Mouse (Mus musculus): ENCODE measurements around the gene Gm9611. TPM values are rescaled to one million over a fixed set of nuclear protein-coding genes. Genes with fewer than 3 reads are reported as not detected.

Gm9611 gene
- not detected in 2 replicates for polyA plus RNA-seq (2012; rRNA removed)

GRCm38 (mm10) chr14:42297258-42297657 is at the start of gene Gm9611:
Gene Gm9611, minus strand, starts transcription at chr14:42297358.

GRCm38 (mm10) chr14:42309910-42310309 is 12.8 kb upstream of the Gm9611 start, which contains the start of gene Gm7995:
Gene Gm7995, plus strand, starts transcription at chr14:42310210.

GRCm38 (mm10) chr14:42259948-42260347 is 37.2 kb downstream of the Gm9611 start, which contains the start of gene Gm17026:
Gene Gm17026, minus strand, starts transcription at chr14:42260048.

Other genes starting within 250 kb of the Gm9611 start
- not detected in 2 replicates for gene Gm7951, start 180.0 kb downstream of the Gm9611 start, polyA plus RNA-seq (2012; rRNA removed)
- not detected in 2 replicates for gene Gm17027, start 134.7 kb downstream of the Gm9611 start, polyA plus RNA-seq (2012; rRNA removed)
- not detected in 2 replicates for gene Gm3573, start 106.6 kb downstream of the Gm9611 start, polyA plus RNA-seq (2012; rRNA removed)
- not detected in 2 replicates for gene Gm17026, start 37.3 kb downstream of the Gm9611 start, polyA plus RNA-seq (2012; rRNA removed)
- not detected in 2 replicates for gene Gm7995, start 12.9 kb upstream of the Gm9611 start, polyA plus RNA-seq (2012; rRNA removed)
- not detected in 2 replicates for gene Gm8005, start 142.3 kb upstream of the Gm9611 start, polyA plus RNA-seq (2012; rRNA removed)
- not detected in 2 replicates for gene Gm8011, start 166.5 kb upstream of the Gm9611 start, polyA plus RNA-seq (2012; rRNA removed)
- not detected in 2 replicates for gene Gm8020, start 205.0 kb upstream of the Gm9611 start, polyA plus RNA-seq (2012; rRNA removed)
- not detected in 2 replicates for gene Gm8024, start 226.9 kb upstream of the Gm9611 start, polyA plus RNA-seq (2012; rRNA removed)

Measured in colon, adult 2 months (tissue).